Mouse (Mus musculus) thymus, adult 2 months (tissue): Measurements from ENCODE around the gene Hcfc1.

Experiments
- CTCF ChIP-seq: fragments of 200-500 bp; IDR thresholded peaks from 2 replicates; pipeline ENCODE4 v1.5.1; 2012; ENCODE audit warnings: mild to moderate bottlenecking, control low read depth, low read length, moderate library complexity, borderline replicate concordance; ENCODE audit not compliant: control insufficient read depth, poor library complexity, insufficient read depth; ENCODE audit errors: extremely low read depth
- POLR2A ChIP-seq: fragments of 200-500 bp; IDR thresholded peaks from 2 replicates; pipeline ENCODE4 v1.6.1; 2012; ENCODE audit warnings: mild to moderate bottlenecking, low read length, control low read depth, moderate library complexity; ENCODE audit not compliant: control insufficient read depth, poor library complexity, insufficient read depth; ENCODE audit errors: extremely low read depth

DNA sequence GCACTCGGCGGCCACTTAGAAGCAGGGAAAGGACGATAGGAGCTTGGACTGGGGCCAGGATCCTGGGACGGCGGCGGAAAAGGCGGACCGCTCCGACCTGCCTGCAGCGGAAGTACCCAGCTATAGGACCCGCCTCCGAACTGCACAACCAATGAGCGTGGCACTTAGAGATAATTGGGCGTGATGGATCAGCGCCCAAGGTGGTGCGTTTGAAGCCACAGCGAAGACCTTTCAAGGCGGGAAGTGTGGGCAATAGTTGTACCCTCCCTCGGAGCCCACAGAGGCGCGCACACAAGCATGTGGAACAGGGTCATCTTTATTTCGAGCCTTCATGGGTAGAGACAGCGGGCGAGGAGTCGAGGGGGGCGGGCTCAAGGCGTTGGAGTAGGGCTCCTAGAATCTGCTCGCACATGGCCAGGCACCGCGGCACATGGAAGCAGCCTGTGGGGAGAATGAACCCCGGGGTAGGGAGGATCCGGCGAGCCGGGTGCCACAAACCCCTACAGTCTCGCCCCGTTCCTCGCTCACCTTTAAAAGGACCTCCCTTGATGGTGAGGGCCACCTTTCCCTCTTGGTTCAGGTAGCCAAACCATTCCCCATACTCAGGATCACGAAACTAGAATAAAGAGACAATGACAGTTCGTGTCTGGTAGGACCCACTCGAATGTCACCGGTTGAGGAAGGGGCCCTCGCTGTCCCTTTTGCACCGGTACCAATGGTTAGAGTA lies 44.2 kb downstream of the Hcfc1 start, which contains the start of the genes Arhgap4 and Naa10:
- TF ChIP-seq CTCF (no peak), POLR2A (peak; percentile 27; the same call in 1 of the 2 replicates)
